Mouse (Mus musculus) kidney, embryonic 15.5 days (tissue): ENCODE measurements around the gene Smg9. TPM values are rescaled to one million over a fixed set of nuclear protein-coding genes. Genes with fewer than 3 reads are reported as not detected.

Source experiments
- ATAC-seq: fragments of 200-750 bp; cut with Nextera tagmentation; replicated peaks from 2 replicates; pipeline ENCODE4 v1.8.0; 2017; ENCODE audit warnings: moderate TSS enrichment; ENCODE audit not compliant: low FRiP score
- H3K27ac ChIP-seq: fragments of 300-500 bp; sonication (generic); 2 replicates; pipeline ENCODE4 v1.5.1; 2015; ENCODE audit warnings: mild to moderate bottlenecking, inconsistent platforms
- H3K27me3 ChIP-seq: fragments of 300-500 bp; sonication (generic); 2 replicates; pipeline ENCODE4 v1.6.1; 2015; ENCODE audit warnings: inconsistent platforms
- H3K36me3 ChIP-seq: fragments of 300-500 bp; sonication (generic); 2 replicates; pipeline ENCODE4 v1.6.1; 2015; ENCODE audit warnings: inconsistent platforms
- H3K4me1 ChIP-seq: fragments of 300-500 bp; sonication (generic); 2 replicates; pipeline ENCODE4 v1.6.1; 2015; ENCODE audit warnings: inconsistent platforms
- H3K4me2 ChIP-seq: fragments of 300-500 bp; sonication (generic); 2 replicates; pipeline ENCODE4 v1.6.1; 2015; ENCODE audit warnings: moderate library complexity, mild to moderate bottlenecking, inconsistent platforms
- H3K4me3 ChIP-seq: fragments of 300-500 bp; sonication (generic); replicated peaks from 2 replicates; pipeline ENCODE4 v1.5.1; 2015; ENCODE audit warnings: mild to moderate bottlenecking, inconsistent platforms
- H3K9ac ChIP-seq: fragments of 300-500 bp; sonication (generic); 2 replicates; pipeline ENCODE4 v1.6.1; 2015; ENCODE audit warnings: mild to moderate bottlenecking, inconsistent platforms
- H3K9me3 ChIP-seq: fragments of 300-500 bp; sonication (generic); replicated peaks from 2 replicates; pipeline ENCODE4 v1.6.1; 2016; ENCODE audit warnings: inconsistent platforms
- WGBS: fragments of 180-500 bp; shearing (Covaris S2); methylation state at CpG from one replicate; pipeline ENCODE4 v1.1.7; 2015; ENCODE audit warnings: mixed read lengths; 5-methylcytosine and 5-hydroxymethylcytosine counted together
- polyA plus RNA-seq: library from polyadenylated mRNA; unstranded; fragments of >200 nt; fragmentation: Nextera tagmentation; extraction: Ambion mirVana; gene quantifications from 2 replicates; pipeline ENCODE4 v1.2.1, GENCODE M21; 2015

Smg9 gene
- polyA plus RNA-seq, 1 experiment from 2014 or later, result 32.8 TPM

- no peak overlapping the region for H3K9ac ChIP-seq
- H3K27me3 ChIP-seq, result no peaks in the 10 kb centered on the region
- no peaks in the 10 kb centered on the region for H3K36me3 ChIP-seq
- H3K9me3 ChIP-seq, result no peaks in the 10 kb centered on the region
- H3K4me2 ChIP-seq, result no peak overlapping the region
- ATAC-seq, result no peak
- peaks cover 20% of the 10 kb centered on the region for H3K4me1 ChIP-seq
- 81% methylated on average over 5 of the region's 5 CpGs for WGBS
- H3K27ac ChIP-seq, result no peak overlapping the region
- no peak overlapping the region for H3K4me3 ChIP-seq
Observed at GRCm38 (mm10) chr7:24455726-24456125, 56.3 kb downstream of the Smg9 start.

- Histone ChIP-seq H3K27ac (no peak overlapping the region), H3K4me2 (no peak overlapping the region), H3K9me3 (no peaks in the 10 kb centered on the region), H3K9ac (no peak overlapping the region), H3K4me3 (no peak overlapping the region), H3K27me3 (no peaks in the 10 kb centered on the region), H3K36me3 (no peaks in the 10 kb centered on the region), H3K4me1 (peaks cover 36% of the 10 kb centered on the region)
- 58% methylated on average over 10 of the region's 10 CpGs for WGBS
- no peak for ATAC-seq
Observed at GRCm38 (mm10) chr7:24457726-24458370, 58.4 kb downstream of the Smg9 start.

- no peak for ATAC-seq
- Histone ChIP-seq H3K4me2 (no peak overlapping the region), H3K9ac (no peak overlapping the region), H3K36me3 (no peaks in the 10 kb centered on the region), H3K27me3 (no peaks in the 10 kb centered on the region), H3K9me3 (no peaks in the 10 kb centered on the region), H3K4me1 (peaks cover 39% of the 10 kb centered on the region), H3K27ac (peak overlapping the region; percentile 37), H3K4me3 (no peak overlapping the region)
- 68% methylated on average over 5 of the region's 5 CpGs for WGBS
Observed at GRCm38 (mm10) chr7:24459440-24459839, 60.0 kb downstream of the Smg9 start.

GRCm38 (mm10) chr7:24459843-24460242, 60.4 kb downstream of the Smg9 start:
- WGBS, result 40% methylated on average over 3 of the region's 3 CpGs
- no peak overlapping the region for H3K4me3 ChIP-seq
- H3K27me3 ChIP-seq, result no peaks in the 10 kb centered on the region
- H3K4me1 ChIP-seq, result peaks cover 39% of the 10 kb centered on the region
- no peak overlapping the region for H3K4me2 ChIP-seq
- H3K36me3 ChIP-seq, result no peaks in the 10 kb centered on the region
- H3K27ac ChIP-seq, result peak overlapping the region; percentile 37; the same call in 1 of the 2 replicates
- H3K9me3 ChIP-seq, result no peaks in the 10 kb centered on the region
- H3K9ac ChIP-seq, result no peak overlapping the region
- no peak for ATAC-seq

- Histone ChIP-seq H3K4me3 (no peak overlapping the region), H3K9ac (no peak overlapping the region), H3K27me3 (no peaks in the 10 kb centered on the region), H3K27ac (peak overlapping the region; percentile 87), H3K9me3 (no peaks in the 10 kb centered on the region), H3K4me2 (peak overlapping the region; percentile 62; the same call in 1 of the 2 replicates), H3K36me3 (no peaks in the 10 kb centered on the region), H3K4me1 (peaks cover 39% of the 10 kb centered on the region)
- WGBS, result 41% methylated on average over 14 of the region's 14 CpGs
- no peak for ATAC-seq
Observed at GRCm38 (mm10) chr7:24461376-24462051, 62.1 kb downstream of the Smg9 start.

GRCm38 (mm10) chr7:24462388-24463319, 63.2 kb downstream of the Smg9 start, which contains the start of gene Plaur:
TSS of gene Plaur (plus strand) at chr7:24462484.
- Histone ChIP-seq H3K27me3 (no peaks in the 10 kb centered on the region), H3K4me1 (peaks cover 39% of the 10 kb centered on the region), H3K9me3 (no peaks in the 10 kb centered on the region), H3K9ac (peak within 1 kb of the TSS; percentile 47; the same call in 1 of the 2 replicates), H3K4me2 (peak within 1 kb of the TSS; percentile 62), H3K36me3 (0 out of 2 replicates have a peak, but pooled peaks cover 8% of the 10 kb centered on the region), H3K4me3 (peak within 1 kb of the TSS; percentile 43), H3K27ac (peak within 1 kb of the TSS; percentile 87)
- WGBS, result 4% methylated on average over 27 of the region's 27 CpGs
- peak; percentile 72 for ATAC-seq

- 87% methylated on average over 6 of the region's 6 CpGs for WGBS
- H3K9me3 ChIP-seq, result no peaks in the 10 kb centered on the region
- H3K4me2 ChIP-seq, result no peak overlapping the region
- no peak overlapping the region for H3K27ac ChIP-seq
- H3K4me1 ChIP-seq, result peaks cover 15% of the 10 kb centered on the region
- no peak overlapping the region for H3K4me3 ChIP-seq
- no peak for ATAC-seq
- no peaks in the 10 kb centered on the region for H3K27me3 ChIP-seq
- no peak overlapping the region for H3K9ac ChIP-seq
- H3K36me3 ChIP-seq, result peaks cover 16% of the 10 kb centered on the region
Observed at GRCm38 (mm10) chr7:24466835-24467234, 67.4 kb downstream of the Smg9 start.

- peaks cover 24% of the 10 kb centered on the region for H3K36me3 ChIP-seq
- WGBS, result 82% methylated on average over 5 of the region's 5 CpGs
- H3K9me3 ChIP-seq, result no peaks in the 10 kb centered on the region
- no peak overlapping the region for H3K4me3 ChIP-seq
- H3K27ac ChIP-seq, result no peak overlapping the region
- no peak for ATAC-seq
- H3K4me2 ChIP-seq, result no peak overlapping the region
- H3K4me1 ChIP-seq, result peaks cover 5% of the 10 kb centered on the region
- H3K9ac ChIP-seq, result no peak overlapping the region
- no peaks in the 10 kb centered on the region for H3K27me3 ChIP-seq
Observed at GRCm38 (mm10) chr7:24467886-24468285, 68.5 kb downstream of the Smg9 start.

GRCm38 (mm10) chr7:24469126-24469525, 69.7 kb downstream of the Smg9 start:
- 86% methylated on average over 3 of the region's 3 CpGs for WGBS
- Histone ChIP-seq H3K9ac (no peak overlapping the region), H3K4me3 (no peak overlapping the region), H3K4me1 (0 out of 2 replicates have a peak, but pooled peaks cover 1% of the 10 kb centered on the region), H3K36me3 (peaks cover 26% of the 10 kb centered on the region), H3K9me3 (no peaks in the 10 kb centered on the region), H3K27me3 (no peaks in the 10 kb centered on the region), H3K27ac (no peak overlapping the region), H3K4me2 (no peak overlapping the region)
- no peak for ATAC-seq

- no peak overlapping the region for H3K27ac ChIP-seq
- H3K4me2 ChIP-seq, result no peak overlapping the region
- no peak overlapping the region for H3K9ac ChIP-seq
- peaks cover 26% of the 10 kb centered on the region for H3K36me3 ChIP-seq
- no peak overlapping the region for H3K4me3 ChIP-seq
- ATAC-seq, result 0 out of 2 replicates have a peak, but pooled peaks have one; percentile 4
- no peaks in the 10 kb centered on the region for H3K27me3 ChIP-seq
- 0 out of 2 replicates have a peak, but pooled peaks cover 3% of the 10 kb centered on the region for H3K4me1 ChIP-seq
- WGBS, result 95% methylated on average over 7 of the region's 7 CpGs
- no peaks in the 10 kb centered on the region for H3K9me3 ChIP-seq
Observed at GRCm38 (mm10) chr7:24470356-24470755, 70.9 kb downstream of the Smg9 start.
